Comparison of ENCODE assay signal across 20 mouse cellular contexts in genomic region chr14:12072026-12072861, GRCm38 (mm10).
A peak's percentile ranks its signal among the peaks of the same experiment; 100 is the strongest.
DNase-seq lines count a peak whose midpoint lies in the region; ATAC-seq lines count a peak whose summit lies in the region.
"Had no signal": no experiment of that assay in that cellular context is flagged by ENCODE, and none has a peak within 500 bp of the region (broad histone marks: within the 10 kb centered on the region; RNA-seq: fewer than 3 reads in every experiment).

No protein-coding gene starts in this region.

- no peak overlapping the region for H3K27ac ChIP-seq in embryonic facial prominence, embryonic 14.5 days (replicated peaks; ENCODE audit: low read depth, low read length)
- H3K27ac ChIP-seq: hindbrain, postnatal 0 days; midbrain, embryonic 10.5 days had no signal

- peak; percentile 40 for DNase-seq in kidney, adult 11 months
- DNase-seq in kidney, postnatal 10 days = no peak
- DNase-seq in embryo, embryonic 10.5 days (ENCODE audit: low spot score) = peak; percentile 54
- DNase-seq in embryonic facial prominence, embryonic 14.5 days (ENCODE audit: low spot score) = peak; percentile 31
- peak; percentile 14 to 35 for DNase-seq in kidney, postnatal 36 days
- DNase-seq in adrenal gland, postnatal 36 days = no peak
- DNase-seq in thymus, postnatal 10 days (ENCODE audit: low spot score in 2 of 2) = no peak
- DNase-seq: adrenal gland, postnatal 10 days; B cell, adult 2 months; cerebellum, adult 18-20 months; cerebellum, postnatal 36 days; gastrocnemius, postnatal 25 days; heart, postnatal 36 days; lung, adult 2 months; lung, postnatal 36 days; retina, postnatal 1 day had no signal

- H3K36me3 ChIP-seq in embryonic facial prominence, embryonic 14.5 days (ENCODE audit: control insufficient read depth, insufficient read depth, low read length) = no peaks in the 10 kb centered on the region
- H3K36me3 ChIP-seq: midbrain, embryonic 10.5 days had no signal

- WGBS in embryonic facial prominence, embryonic 14.5 days = 43% methylated on average over 7 of the region's 7 CpGs

- H3K9ac ChIP-seq in embryonic facial prominence, embryonic 14.5 days (ENCODE audit: low read depth, low read length) = no peak overlapping the region

- no peaks in the 10 kb centered on the region for H3K9me3 ChIP-seq in embryonic facial prominence, embryonic 14.5 days (ENCODE audit: control insufficient read depth, low read length)
- H3K9me3 ChIP-seq: midbrain, embryonic 10.5 days had no signal

- H3K4me1 ChIP-seq in embryonic facial prominence, embryonic 14.5 days (ENCODE audit: control insufficient read depth, insufficient read depth, low read length) = peaks cover 15% of the 10 kb centered on the region; the same call in 1 of the 2 replicates

- ATAC-seq in embryonic facial prominence, embryonic 14.5 days (ENCODE audit: low read depth) = no peak
- no peak for ATAC-seq in frontal cortex, adult (ENCODE audit: low TSS enrichment)
- ATAC-seq: hindbrain, postnatal 0 days had no signal

- no peak overlapping the region for H3K4me3 ChIP-seq in embryonic facial prominence, embryonic 14.5 days (ENCODE audit: low read depth, low read length)
- H3K4me3 ChIP-seq: midbrain, embryonic 10.5 days had no signal

- no peaks in the 10 kb centered on the region for H3K27me3 ChIP-seq in embryonic facial prominence, embryonic 14.5 days (replicated peaks; ENCODE audit: control insufficient read depth, insufficient read depth, low read length)

- H3K4me2 ChIP-seq in embryonic facial prominence, embryonic 14.5 days (ENCODE audit: low read depth, low read length) = no peak overlapping the region
- H3K4me2 ChIP-seq: heart, embryonic 11.5 days had no signal

Comparison
In these comparisons a context has a peak if more than half of its experiments do, and no peak if none do; other contexts are left out.
1. DNase-seq: peak in kidney, adult 11 months (single experiment), embryo, embryonic 10.5 days (single experiment), embryonic facial prominence, embryonic 14.5 days (single experiment) and kidney, postnatal 36 days (2 of 2); none in kidney, postnatal 10 days (single experiment), adrenal gland, postnatal 36 days (0 of 2) and thymus, postnatal 10 days (0 of 2).